Mouse (Mus musculus): Measurements from ENCODE around the gene Cyp2g1. TPM values are rescaled to one million over a fixed set of nuclear protein-coding genes. Genes with fewer than 3 reads are reported as not detected.

Gene Cyp2g1
- 0.02 TPM in 1 of 2 replicates, not detected in the other for polyA plus RNA-seq (2012)

- TF ChIP-seq GATA1 (IDR thresholded peaks at IDR 0.05; ENCODE audit: low read length), result no peak
- TF ChIP-seq TAL1 (IDR thresholded peaks at IDR 0.05; ENCODE audit: low read length), result no peak
- Histone ChIP-seq H3K4me1 (ENCODE audit: control insufficient read depth) (no peaks in the 10 kb centered on the region), H3K36me3 (ENCODE audit: control insufficient read depth) (no peaks in the 10 kb centered on the region), H3K4me3 (replicated peaks) (no peak within 1 kb of the TSS), H3K9me3 (ENCODE audit: control insufficient read depth, low read length) (no peaks in the 10 kb centered on the region; the same call in 1 of the 2 replicates), H3K27me3 (ENCODE audit: control insufficient read depth) (no peaks in the 10 kb centered on the region)
Measured at GRCm38 (mm10) chr7:26808592-26808991, at the start of gene Cyp2g1. TSS of gene Cyp2g1 (plus strand) at chr7:26808892.

- no peaks in the 10 kb centered on the region for H3K27me3 ChIP-seq (ENCODE audit: control insufficient read depth)
- no peak overlapping the region for H3K4me3 ChIP-seq (replicated peaks)
- peaks cover 10% of the 10 kb centered on the region for H3K9me3 ChIP-seq (ENCODE audit: control insufficient read depth, low read length)
- no peaks in the 10 kb centered on the region for H3K36me3 ChIP-seq (ENCODE audit: control insufficient read depth)
- TF ChIP-seq TAL1 (IDR thresholded peaks at IDR 0.05; ENCODE audit: low read length), result no peak
- TF ChIP-seq GATA1 (IDR thresholded peaks at IDR 0.05; ENCODE audit: low read length), result no peak
- H3K4me1 ChIP-seq (ENCODE audit: control insufficient read depth), result no peaks in the 10 kb centered on the region
Measured at GRCm38 (mm10) chr7:26767084-26767483, 41.6 kb upstream of the Cyp2g1 start.

- Histone ChIP-seq H3K36me3 (ENCODE audit: control insufficient read depth) (no peaks in the 10 kb centered on the region), H3K9me3 (ENCODE audit: control insufficient read depth, low read length) (peaks cover 11% of the 10 kb centered on the region), H3K27me3 (ENCODE audit: control insufficient read depth) (no peaks in the 10 kb centered on the region), H3K4me1 (ENCODE audit: control insufficient read depth) (no peaks in the 10 kb centered on the region), H3K4me3 (replicated peaks) (no peak overlapping the region)
- TF ChIP-seq TAL1 (IDR thresholded peaks at IDR 0.05; ENCODE audit: low read length), result no peak
- no peak for TF ChIP-seq GATA1 (IDR thresholded peaks at IDR 0.05; ENCODE audit: low read length)
Measured at GRCm38 (mm10) chr7:26769881-26770470, 38.7 kb upstream of the Cyp2g1 start.

- Histone ChIP-seq H3K27me3 (ENCODE audit: control insufficient read depth) (no peaks in the 10 kb centered on the region), H3K4me3 (replicated peaks) (no peak overlapping the region), H3K4me1 (ENCODE audit: control insufficient read depth) (no peaks in the 10 kb centered on the region), H3K36me3 (ENCODE audit: control insufficient read depth) (no peaks in the 10 kb centered on the region), H3K9me3 (ENCODE audit: control insufficient read depth, low read length) (peaks cover 11% of the 10 kb centered on the region)
- TF ChIP-seq TAL1 (IDR thresholded peaks at IDR 0.05; ENCODE audit: low read length) (no peak), GATA1 (IDR thresholded peaks at IDR 0.05; ENCODE audit: low read length) (no peak)
Measured at GRCm38 (mm10) chr7:26772866-26773586, 35.7 kb upstream of the Cyp2g1 start.

- TF ChIP-seq TAL1 (IDR thresholded peaks at IDR 0.05; ENCODE audit: low read length) (no peak), GATA1 (IDR thresholded peaks at IDR 0.05; ENCODE audit: low read length) (no peak)
- no peak overlapping the region for H3K4me3 ChIP-seq (replicated peaks)
- no peaks in the 10 kb centered on the region for H3K36me3 ChIP-seq (ENCODE audit: control insufficient read depth)
- H3K9me3 ChIP-seq (ENCODE audit: control insufficient read depth, low read length), result peaks cover 8% of the 10 kb centered on the region
- H3K27me3 ChIP-seq (ENCODE audit: control insufficient read depth), result no peaks in the 10 kb centered on the region
- no peaks in the 10 kb centered on the region for H3K4me1 ChIP-seq (ENCODE audit: control insufficient read depth)
Measured at GRCm38 (mm10) chr7:26775866-26776265, 32.8 kb upstream of the Cyp2g1 start.

- Histone ChIP-seq H3K27me3 (ENCODE audit: control insufficient read depth) (no peaks in the 10 kb centered on the region), H3K4me3 (replicated peaks) (no peak overlapping the region), H3K36me3 (ENCODE audit: control insufficient read depth) (no peaks in the 10 kb centered on the region), H3K9me3 (ENCODE audit: control insufficient read depth, low read length) (no peaks in the 10 kb centered on the region), H3K4me1 (ENCODE audit: control insufficient read depth) (no peaks in the 10 kb centered on the region)
- TF ChIP-seq TAL1 (IDR thresholded peaks at IDR 0.05; ENCODE audit: low read length) (no peak), GATA1 (IDR thresholded peaks at IDR 0.05; ENCODE audit: low read length) (no peak)
Measured at GRCm38 (mm10) chr7:26777806-26778205, 30.9 kb upstream of the Cyp2g1 start.

- H3K27me3 ChIP-seq (ENCODE audit: control insufficient read depth), result no peaks in the 10 kb centered on the region
- no peaks in the 10 kb centered on the region for H3K9me3 ChIP-seq (ENCODE audit: control insufficient read depth, low read length)
- no peaks in the 10 kb centered on the region for H3K4me1 ChIP-seq (ENCODE audit: control insufficient read depth)
- TF ChIP-seq TAL1 (IDR thresholded peaks at IDR 0.05; ENCODE audit: low read length) (no peak), GATA1 (IDR thresholded peaks at IDR 0.05; ENCODE audit: low read length) (no peak)
- H3K4me3 ChIP-seq (replicated peaks), result no peak overlapping the region
- no peaks in the 10 kb centered on the region for H3K36me3 ChIP-seq (ENCODE audit: control insufficient read depth)
Measured at GRCm38 (mm10) chr7:26778474-26778873, 30.2 kb upstream of the Cyp2g1 start.

GRCm38 (mm10) chr7:26779799-26780416 lies 28.8 kb upstream of the Cyp2g1 start:
- Histone ChIP-seq H3K4me1 (ENCODE audit: control insufficient read depth) (no peaks in the 10 kb centered on the region), H3K9me3 (ENCODE audit: control insufficient read depth, low read length) (no peaks in the 10 kb centered on the region), H3K36me3 (ENCODE audit: control insufficient read depth) (no peaks in the 10 kb centered on the region), H3K4me3 (replicated peaks) (no peak overlapping the region), H3K27me3 (ENCODE audit: control insufficient read depth) (no peaks in the 10 kb centered on the region)
- no peak for TF ChIP-seq TAL1 (IDR thresholded peaks at IDR 0.05; ENCODE audit: low read length)
- TF ChIP-seq GATA1 (IDR thresholded peaks at IDR 0.05; ENCODE audit: low read length), result no peak

- Histone ChIP-seq H3K27me3 (ENCODE audit: control insufficient read depth) (no peaks in the 10 kb centered on the region), H3K9me3 (ENCODE audit: control insufficient read depth, low read length) (no peaks in the 10 kb centered on the region), H3K4me1 (ENCODE audit: control insufficient read depth) (no peaks in the 10 kb centered on the region), H3K4me3 (replicated peaks) (no peak overlapping the region), H3K36me3 (ENCODE audit: control insufficient read depth) (no peaks in the 10 kb centered on the region)
- no peak for TF ChIP-seq GATA1 (IDR thresholded peaks at IDR 0.05; ENCODE audit: low read length)
- no peak for TF ChIP-seq TAL1 (IDR thresholded peaks at IDR 0.05; ENCODE audit: low read length)
Measured at GRCm38 (mm10) chr7:26780510-26780909, 28.2 kb upstream of the Cyp2g1 start.

Measured in erythroblast, embryonic 14.5 days (primary cell).